Mouse (Mus musculus): ENCODE measurements around the gene Met.

GRCm38 (mm10) chr6:17620823-17621222, 157.2 kb downstream of the Met start:
- no peak for TF ChIP-seq CTCF (IDR thresholded peaks at IDR 0.05; ENCODE audit: extremely low read depth, insufficient read depth, insufficient read length, insufficient replicate concordance)
- TF ChIP-seq POLR2A (IDR thresholded peaks at IDR 0.05; ENCODE audit: low read depth, low read length) = no peak
